Mouse (Mus musculus) embryo, embryonic 11 days (tissue): ENCODE measurements at regions not wholly inside any gene's neighbourhood (a gene's known extent, or its start where the extent isn't known, plus 50 kb on each side); places are given as distances from the start of the nearest gene placed in this dataset.

Source experiments
- DNase-seq: peaks from one replicate; pipeline ENCODE4 v3.0.0-alpha.2; 2015

- DNase-seq, result no peak
Observed at GRCm38 (mm10) chr8:93691375-93691774, 118.4 kb upstream of the Gnao1 start.

GRCm38 (mm10) chr8:93691826-93692225, 117.9 kb upstream of the Gnao1 start:
- DNase-seq, result no peak

GRCm38 (mm10) chr8:93697206-93697605, 112.6 kb upstream of the Gnao1 start:
- no peak for DNase-seq

GRCm38 (mm10) chr8:93698508-93698907, 111.3 kb upstream of the Gnao1 start:
- no peak for DNase-seq

GRCm38 (mm10) chr8:93701391-93701790, 108.4 kb upstream of the Gnao1 start:
- DNase-seq, result no peak

GRCm38 (mm10) chr8:93712066-93712706, 97.6 kb upstream of the Gnao1 start:
- DNase-seq, result no peak

GRCm38 (mm10) chr8:93713221-93713620, 96.5 kb upstream of the Gnao1 start:
- DNase-seq, result no peak

- no peak for DNase-seq
Observed at GRCm38 (mm10) chr8:93724896-93725489, 84.8 kb upstream of the Gnao1 start.

- no peak for DNase-seq
Observed at GRCm38 (mm10) chr8:93729124-93729930, 80.4 kb upstream of the Gnao1 start.

GRCm38 (mm10) chr8:93730738-93731700, 78.7 kb upstream of the Gnao1 start:
- no peak for DNase-seq

- no peak for DNase-seq
Observed at GRCm38 (mm10) chr8:93734818-93735217, 74.9 kb upstream of the Gnao1 start.

GRCm38 (mm10) chr8:93740281-93740680, 69.5 kb upstream of the Gnao1 start:
- no peak for DNase-seq

- DNase-seq, result peak; percentile 51
Observed at GRCm38 (mm10) chr8:93748720-93749119, 61.0 kb upstream of the Gnao1 start.

- DNase-seq, result no peak
Observed at GRCm38 (mm10) chr8:93750921-93751320, 58.8 kb upstream of the Gnao1 start.

GRCm38 (mm10) chr8:93755981-93756380, 53.8 kb upstream of the Gnao1 start:
- DNase-seq, result no peak
